ENCODE assay signal across 18 mouse cellular contexts in genomic region chr13:36430420-36431114, GRCm38 (mm10).
DNase-seq lines count a peak whose midpoint lies in the region; ATAC-seq and TF ChIP-seq lines count a peak whose summit lies in the region.
"Had no signal": no experiment of that assay in that cellular context is flagged by ENCODE, and none has a peak within 500 bp of the region (broad histone marks: within the 10 kb centered on the region; RNA-seq: fewer than 3 reads in every experiment).

No protein-coding gene starts in this region.

- H3K4me3 ChIP-seq in lung, embryonic 15.5 days: no peak overlapping the region
- H3K4me3 ChIP-seq in forebrain, embryonic 14.5 days (ENCODE audit: low read depth, low read length): no peak overlapping the region
- no peak overlapping the region for H3K4me3 ChIP-seq in midbrain, embryonic 16.5 days (ENCODE audit: low read depth, low read length)
- H3K4me3 ChIP-seq: heart, embryonic 12.5 days had no signal

- H3K4me2 ChIP-seq in lung, embryonic 15.5 days: no peak overlapping the region
- no peak overlapping the region for H3K4me2 ChIP-seq in forebrain, embryonic 14.5 days (ENCODE audit: low read length)
- H3K4me2 ChIP-seq in midbrain, embryonic 16.5 days (ENCODE audit: low read length): no peak overlapping the region
- H3K4me2 ChIP-seq: heart, embryonic 12.5 days; liver, embryonic 11.5 days had no signal

- no peaks in the 10 kb centered on the region for H3K36me3 ChIP-seq in lung, embryonic 15.5 days
- H3K36me3 ChIP-seq in forebrain, embryonic 14.5 days (ENCODE audit: control insufficient read depth, insufficient read depth, low read length): no peaks in the 10 kb centered on the region
- no peaks in the 10 kb centered on the region for H3K36me3 ChIP-seq in midbrain, embryonic 16.5 days (ENCODE audit: control insufficient read depth, insufficient read depth, low read length)
- H3K36me3 ChIP-seq: heart, embryonic 12.5 days had no signal

- 45% methylated on average over 6 of the region's 6 CpGs for WGBS in lung, embryonic 15.5 days
- 68% methylated on average over 6 of the region's 6 CpGs for WGBS in forebrain, embryonic 14.5 days
- 53% methylated on average over 6 of the region's 6 CpGs for WGBS in midbrain, embryonic 16.5 days

- H3K27me3 ChIP-seq in lung, embryonic 15.5 days: no peaks in the 10 kb centered on the region
- no peaks in the 10 kb centered on the region for H3K27me3 ChIP-seq in forebrain, embryonic 14.5 days (replicated peaks; ENCODE audit: control insufficient read depth, insufficient read depth, low read length)
- H3K27me3 ChIP-seq in midbrain, embryonic 16.5 days (ENCODE audit: control insufficient read depth, insufficient read depth, low read depth, low read length): no peaks in the 10 kb centered on the region
- H3K27me3 ChIP-seq: heart, embryonic 12.5 days had no signal

- no peak for TF ChIP-seq POLR2A in brain, embryonic 14.5 days (IDR thresholded peaks at IDR 0.05; ENCODE audit: borderline replicate concordance, extremely low read depth, insufficient read depth, insufficient read length, poor library complexity, severe bottlenecking)

- TF ChIP-seq CTCF in brain, embryonic 14.5 days (IDR thresholded peaks at IDR 0.05; ENCODE audit: borderline replicate concordance, extremely low read depth, insufficient read depth, insufficient read length): no peak

- DNase-seq in lung, postnatal 36 days: no peak
- DNase-seq in brain, embryonic 14.5 days (ENCODE audit: low read depth): peak; percentile 32
- DNase-seq in forebrain, embryonic 14.5 days (ENCODE audit: low spot score): no peak
- DNase-seq in adrenal gland, postnatal 4 days (ENCODE audit: low spot score in 2 of 2): no peak
- no peak for DNase-seq in adrenal gland, postnatal 36 days
- DNase-seq: adrenal gland, adult 2 months; cerebellum, adult 9-10 months; embryo, embryonic 11 days; gastrocnemius, postnatal 36 days; heart, postnatal 36 days; kidney, adult 2 months; left cerebral cortex, postnatal 4 days; lung, postnatal 4 days had no signal

- no peak overlapping the region for H3K9ac ChIP-seq in lung, embryonic 15.5 days
- no peak overlapping the region for H3K9ac ChIP-seq in forebrain, embryonic 14.5 days (ENCODE audit: low read length)
- H3K9ac ChIP-seq in midbrain, embryonic 16.5 days (ENCODE audit: low read depth, low read length): no peak overlapping the region
- H3K9ac ChIP-seq: heart, embryonic 12.5 days had no signal

- H3K9me3 ChIP-seq in lung, embryonic 15.5 days: no peaks in the 10 kb centered on the region
- no peaks in the 10 kb centered on the region for H3K9me3 ChIP-seq in forebrain, embryonic 14.5 days (replicated peaks; ENCODE audit: control insufficient read depth, low read length)
- H3K9me3 ChIP-seq in midbrain, embryonic 16.5 days (replicated peaks; ENCODE audit: control insufficient read depth, low read length, poor library complexity, severe bottlenecking): no peaks in the 10 kb centered on the region
- H3K9me3 ChIP-seq: heart, embryonic 12.5 days had no signal

- ATAC-seq in lung, embryonic 15.5 days (ENCODE audit: borderline replicate concordance, extremely low read depth, low FRiP score, low TSS enrichment): peak; percentile 55; the same call in 1 of the 2 replicates
- ATAC-seq in forebrain, embryonic 14.5 days: no peak
- ATAC-seq in midbrain, embryonic 16.5 days: peak; percentile 57; the same call in 1 of the 2 replicates
- ATAC-seq: CD4-positive, CD25-positive, alpha-beta regulatory T cell, adult 4 months had no signal

- H3K4me1 ChIP-seq in lung, embryonic 15.5 days: 0 out of 2 replicates have a peak, but pooled peaks cover 10% of the 10 kb centered on the region
- H3K4me1 ChIP-seq in forebrain, embryonic 14.5 days (ENCODE audit: control insufficient read depth, insufficient read depth, low read length): no peaks in the 10 kb centered on the region
- H3K4me1 ChIP-seq in midbrain, embryonic 16.5 days (ENCODE audit: control insufficient read depth, insufficient read depth, low read length): peaks cover 14% of the 10 kb centered on the region

- H3K27ac ChIP-seq in lung, embryonic 15.5 days: no peak overlapping the region
- H3K27ac ChIP-seq in forebrain, embryonic 14.5 days (ENCODE audit: low read depth, low read length): 0 out of 2 replicates have a peak overlapping the region, but pooled peaks have one; percentile 15
- H3K27ac ChIP-seq in midbrain, embryonic 16.5 days (ENCODE audit: low read length): peak overlapping the region; percentile 55
